Mouse (Mus musculus) hindbrain, embryonic 14.5 days (tissue): ENCODE measurements around the gene Psmb3. TPM values are rescaled to one million over a fixed set of nuclear protein-coding genes. Genes with fewer than 3 reads are reported as not detected.

Experiments used
- ATAC-seq: fragments of 200-750 bp; cut with Nextera tagmentation; 2 replicates; pipeline ENCODE4 v1.8.0; 2017; ENCODE audit warnings: moderate number of reproducible peaks, mild to moderate bottlenecking, moderate TSS enrichment, moderate library complexity; ENCODE audit not compliant: low FRiP score
- DNase-seq: peaks from one replicate; pipeline ENCODE4 v3.0.0-alpha.2; 2015; ENCODE audit warnings: low spot score
- H3K27ac ChIP-seq: fragments of 300-500 bp; sonication (generic); 2 replicates; pipeline ENCODE4 v1.5.1; 2014; ENCODE audit warnings: mild to moderate bottlenecking, moderate library complexity
- H3K27me3 ChIP-seq: fragments of 300-500 bp; sonication (generic); 2 replicates; pipeline ENCODE4 v1.6.1; 2014; ENCODE audit warnings: mild to moderate bottlenecking, low read length, mixed read lengths; ENCODE audit not compliant: control insufficient read depth, insufficient read depth
- H3K36me3 ChIP-seq: fragments of 300-500 bp; sonication (generic); replicated peaks from 2 replicates; pipeline ENCODE4 v1.6.1; 2014; ENCODE audit not compliant: control insufficient read depth, insufficient read depth
- H3K4me1 ChIP-seq: fragments of 300-500 bp; sonication (generic); replicated peaks from 2 replicates; pipeline ENCODE4 v1.6.1; 2014; ENCODE audit warnings: antibody characterized with exemption, low read length, mixed read lengths; ENCODE audit not compliant: control insufficient read depth, insufficient read depth
- H3K4me2 ChIP-seq: fragments of 300-500 bp; sonication (generic); replicated peaks from 2 replicates; pipeline ENCODE4 v1.6.1; 2014; ENCODE audit warnings: mild to moderate bottlenecking, moderate library complexity
- H3K4me3 ChIP-seq: fragments of 300-500 bp; sonication (generic); replicated peaks from 2 replicates; pipeline ENCODE4 v1.5.1; 2014; ENCODE audit warnings: mild to moderate bottlenecking, low read length
- H3K9ac ChIP-seq: fragments of 300-500 bp; sonication (generic); 2 replicates; pipeline ENCODE4 v1.6.1; 2014
- H3K9me3 ChIP-seq: fragments of 300-500 bp; sonication (generic); 2 replicates; pipeline ENCODE4 v1.6.1; 2016; ENCODE audit warnings: low read length; ENCODE audit not compliant: control insufficient read depth
- WGBS: fragments of 180-500 bp; shearing (Covaris S2); extraction: QIAGEN DNeasy Blood & Tissue Kit; methylation state at CpG from one replicate; pipeline ENCODE4 v1.1.7; 2014; 5-methylcytosine and 5-hydroxymethylcytosine counted together
- microRNA-seq: library from miRNA; unstranded; fragments of <30 nt; microRNA quantifications from one replicate; pipeline ENCODE4, GENCODE M21; 2016
- polyA plus RNA-seq: library from polyadenylated mRNA; unstranded; fragments of >200 nt; fragmentation: Nextera tagmentation; extraction: Ambion mirVana; gene quantifications from 2 replicates; pipeline ENCODE4 v1.2.1, GENCODE M21; 2014

Psmb3 gene
- polyA plus RNA-seq, 1 experiment from 2014 or later = 489 TPM

GRCm38 (mm10) chr11:97758125-97758524, 54.9 kb downstream of the Psmb3 start:
- Histone ChIP-seq H3K4me1 (no peaks in the 10 kb centered on the region), H3K36me3 (peaks cover 95% of the 10 kb centered on the region), H3K9ac (no peak overlapping the region), H3K4me3 (no peak overlapping the region), H3K27ac (no peak overlapping the region), H3K27me3 (no peaks in the 10 kb centered on the region), H3K4me2 (no peak overlapping the region), H3K9me3 (no peaks in the 10 kb centered on the region)
- ATAC-seq (no peak), DNase-seq (no peak)
- 92% methylated on average over 1 of the region's 1 CpGs for WGBS

- H3K4me3 ChIP-seq = no peak overlapping the region
- H3K27me3 ChIP-seq = no peaks in the 10 kb centered on the region
- H3K27ac ChIP-seq = no peak overlapping the region
- ATAC-seq = no peak
- H3K9me3 ChIP-seq = no peaks in the 10 kb centered on the region
- H3K36me3 ChIP-seq = peaks cover 92% of the 10 kb centered on the region
- DNase-seq = no peak
- H3K9ac ChIP-seq = no peak overlapping the region
- no peak overlapping the region for H3K4me2 ChIP-seq
- H3K4me1 ChIP-seq = no peaks in the 10 kb centered on the region
- 85% methylated on average over 6 of the region's 6 CpGs for WGBS
These were observed 55.7 kb downstream of the Psmb3 start for GRCm38 (mm10) chr11:97758942-97759341.

DNA sequence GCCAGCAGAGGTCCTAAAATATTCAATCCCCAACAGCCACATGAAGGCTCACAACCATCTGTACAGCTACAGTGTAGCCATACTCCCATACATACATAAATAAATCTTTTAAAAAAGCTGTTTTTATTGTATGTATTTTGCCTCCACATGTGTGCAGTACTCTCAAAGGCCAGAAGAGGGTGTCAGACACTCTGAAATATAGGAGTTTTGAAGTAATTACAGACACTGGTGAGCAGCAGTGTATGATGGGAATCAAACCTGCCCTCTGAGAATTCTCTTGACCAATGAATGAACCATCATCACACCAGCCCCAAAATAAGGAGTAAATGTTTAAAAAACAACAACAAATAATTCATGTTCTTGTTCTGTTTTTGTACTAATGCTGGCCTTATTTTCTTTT, 58.4 kb downstream of the Psmb3 start:
- Histone ChIP-seq H3K4me3 (no peak overlapping the region), H3K9ac (no peak overlapping the region), H3K36me3 (peaks cover 65% of the 10 kb centered on the region), H3K4me2 (no peak overlapping the region), H3K4me1 (peaks cover 11% of the 10 kb centered on the region), H3K27ac (no peak overlapping the region), H3K27me3 (no peaks in the 10 kb centered on the region), H3K9me3 (no peaks in the 10 kb centered on the region)
- DNase-seq (no peak), ATAC-seq (no peak)

Small RNA genes lying within 50 kb of the gene (microRNA-seq; reads per million reads assigned to microRNA genes)
- gene Gm24158 = not detected
- not detected for gene Mir6927
- gene Mir8102 = not detected

Other genes starting within 250 kb of the Psmb3 start
- 0.41 TPM in 1 of 2 replicates, not detected in the other for gene 4933428G20Rik, start 203.1 kb upstream of the Psmb3 start, polyA plus RNA-seq
- gene Srcin1, start 127.2 kb upstream of the Psmb3 start, polyA plus RNA-seq = 9.1 and 11.8 TPM in 2 replicates
- gene Epop, start 73.7 kb upstream of the Psmb3 start, polyA plus RNA-seq = 1.8 and 2.6 TPM in 2 replicates
- gene Mllt6, start 40.0 kb upstream of the Psmb3 start, polyA plus RNA-seq = 5.0 TPM in 2 replicates
- 27.7 and 34.7 TPM in 2 replicates for gene Cisd3, start 17.6 kb upstream of the Psmb3 start, polyA plus RNA-seq
- 22.0 and 23.4 TPM in 2 replicates for gene Pcgf2, start 2.9 kb upstream of the Psmb3 start, polyA plus RNA-seq
- 5.2 and 5.9 TPM in 2 replicates for gene Pip4k2b, start 41.3 kb downstream of the Psmb3 start, polyA plus RNA-seq
- 8.1 and 11.2 TPM in 2 replicates for gene Cwc25, start 63.2 kb downstream of the Psmb3 start, polyA plus RNA-seq
- gene 1700001P01Rik, start 72.5 kb downstream of the Psmb3 start, polyA plus RNA-seq = 0.68 TPM in 1 of 2 replicates, not detected in the other
- gene Rpl23, start 79.0 kb downstream of the Psmb3 start, polyA plus RNA-seq = 324 and 419 TPM in 2 replicates
- gene Lasp1, start 95.6 kb downstream of the Psmb3 start, polyA plus RNA-seq = 110 and 126 TPM in 2 replicates
- gene B230217C12Rik, start 137.4 kb downstream of the Psmb3 start, polyA plus RNA-seq = 38.2 and 38.8 TPM in 2 replicates
- gene Fbxo47, start 180.8 kb downstream of the Psmb3 start, polyA plus RNA-seq = 0.37 and 0.72 TPM in 2 replicates